Mouse (Mus musculus) lung, adult 2 months (tissue): ENCODE results near the gene Rbfox3. TPM values are rescaled to one million over a fixed set of nuclear protein-coding genes. Genes with fewer than 3 reads are reported as not detected.

ENCODE experiments used
- DNase-seq: peaks from one replicate; pipeline ENCODE4 v3.0.0; 2022
- H3K4me1 ChIP-seq: fragments of 200-500 bp; 2 replicates; pipeline ENCODE4 v1.6.1; 2011; ENCODE audit warnings: low read length; ENCODE audit not compliant: control insufficient read depth, insufficient read depth
- H3K4me3 ChIP-seq: fragments of 200-500 bp; replicated peaks from 2 replicates; pipeline ENCODE3; 2011; ENCODE audit warnings: low read depth, mild to moderate bottlenecking, control low read depth, low read length; ENCODE audit errors: extremely low read depth
- CTCF ChIP-seq: fragments of 200-500 bp; IDR thresholded peaks from 2 replicates; pipeline ENCODE4 v1.5.1; 2011; ENCODE audit warnings: mild to moderate bottlenecking, low read length, control low read depth; ENCODE audit not compliant: insufficient read depth
- POLR2A ChIP-seq: fragments of 200-500 bp; IDR thresholded peaks from 2 replicates; pipeline ENCODE4 v1.6.1; 2011; ENCODE audit warnings: low read depth, mild to moderate bottlenecking, control low read depth, low read length, borderline replicate concordance; ENCODE audit errors: extremely low read depth
- WGBS: fragments of 180-500 bp; shearing (Covaris S2); methylation state at CpG from one replicate; pipeline ENCODE4 v1.1.7; 2018; 5-methylcytosine and 5-hydroxymethylcytosine counted together
- polyA plus RNA-seq: library from polyadenylated mRNA; depleted of rRNA; stranded (reverse); fragments of >200 nt; gene quantifications from 2 replicates; pipeline ENCODE4 v1.2.3, GENCODE M21; 2012

Gene Rbfox3
- polyA plus RNA-seq, 1 experiment: 1.3 TPM

DNA sequence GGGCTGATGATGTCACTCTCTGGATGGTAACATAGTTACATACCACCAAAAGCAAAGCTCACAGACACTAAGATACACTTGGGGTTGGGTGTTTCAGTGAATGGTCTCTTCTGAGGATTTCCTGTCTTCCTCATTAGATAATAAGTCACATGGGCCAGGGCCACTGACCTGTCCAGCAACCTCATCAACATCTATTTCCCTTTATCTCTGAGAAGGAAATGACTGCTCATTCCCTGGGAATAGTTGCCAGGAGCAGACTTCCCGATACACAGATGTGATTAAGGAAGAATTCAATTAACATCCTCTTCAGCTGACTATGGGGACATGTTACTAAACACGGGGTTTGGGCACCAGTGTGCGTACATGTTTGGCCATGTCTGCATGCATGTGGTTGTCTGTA, 245.2 kb downstream of the Rbfox3 start:
- H3K4me1 ChIP-seq: no peaks in the 10 kb centered on the region; the same call in 1 of the 2 replicates
- TF ChIP-seq POLR2A (no peak), CTCF (no peak)
- DNase-seq: no peak
- WGBS: 38% methylated on average over 3 of the region's 3 CpGs
- no peak overlapping the region for H3K4me3 ChIP-seq

DNA sequence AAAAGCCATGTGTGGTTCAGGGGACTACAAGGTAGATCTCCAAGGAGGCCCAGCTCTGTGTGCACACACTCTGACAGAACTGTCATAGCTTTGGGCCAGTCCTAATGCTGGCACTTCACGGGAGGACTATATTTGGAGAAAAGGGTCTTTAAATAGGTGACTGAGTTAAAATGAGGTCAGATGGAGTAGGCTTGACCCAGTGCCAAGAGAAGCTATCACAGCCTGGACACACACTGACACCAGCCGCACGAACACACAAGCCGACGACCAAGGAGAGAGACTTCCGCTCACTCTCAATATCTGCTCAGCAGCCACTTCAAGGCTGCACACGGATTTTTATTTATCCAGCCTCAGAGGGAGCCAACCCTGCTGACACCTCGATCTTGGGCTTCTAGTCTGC, 248.1 kb downstream of the Rbfox3 start:
- TF ChIP-seq CTCF (no peak), POLR2A (no peak)
- Histone ChIP-seq H3K4me3 (no peak overlapping the region), H3K4me1 (no peaks in the 10 kb centered on the region; the same call in 1 of the 2 replicates)
- no peak for DNase-seq
- WGBS: 52% methylated on average over 8 of the region's 8 CpGs

DNA sequence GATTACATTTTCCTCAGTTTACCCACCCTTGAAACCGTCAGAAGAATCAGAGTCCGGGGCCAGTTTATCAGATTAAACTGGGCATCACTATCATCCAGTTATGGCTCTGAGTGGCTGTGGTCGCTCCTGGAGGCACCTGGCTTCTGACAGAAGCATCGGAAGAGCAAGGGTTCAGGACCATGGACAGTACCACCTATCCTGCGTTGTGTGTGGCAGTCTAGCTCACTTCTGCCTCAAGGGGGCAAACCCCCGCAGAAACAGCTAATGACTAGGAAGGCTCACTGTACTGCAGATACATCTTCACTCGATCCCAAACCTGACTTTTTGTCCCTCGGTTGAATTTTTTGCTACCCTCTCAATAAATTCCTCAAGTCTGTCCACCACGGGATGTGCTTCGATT, 252.1 kb downstream of the Rbfox3 start:
- no peak for DNase-seq
- no peak for TF ChIP-seq POLR2A
- TF ChIP-seq CTCF: peak; percentile 40; the same call in 1 of the 2 replicates
- WGBS: 17% methylated on average over 10 of the region's 10 CpGs
- no peaks in the 10 kb centered on the region for H3K4me1 ChIP-seq
- H3K4me3 ChIP-seq: no peak overlapping the region

DNA sequence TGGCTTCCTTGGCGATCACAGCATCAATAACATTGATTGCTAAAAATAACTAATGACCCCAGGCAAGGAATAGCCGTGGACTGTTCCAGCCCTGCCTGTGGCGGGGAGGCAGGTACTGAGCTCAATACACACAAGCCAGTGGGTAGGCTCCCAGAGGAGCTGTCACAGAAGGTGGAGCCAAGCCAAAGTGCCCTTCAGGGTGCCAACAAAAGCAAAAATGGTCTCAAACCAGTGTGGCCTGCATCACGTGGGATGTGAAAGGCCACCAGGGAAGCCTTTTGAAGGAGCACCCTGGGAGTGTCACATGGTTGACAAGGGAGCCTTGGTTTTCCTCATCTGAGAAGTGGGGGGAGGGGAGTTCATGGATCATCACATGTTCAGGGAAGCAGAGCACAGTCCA, 255.6 kb downstream of the Rbfox3 start:
- TF ChIP-seq POLR2A (no peak), CTCF (no peak)
- H3K4me3 ChIP-seq: no peak overlapping the region
- H3K4me1 ChIP-seq: no peaks in the 10 kb centered on the region
- 52% methylated on average over 4 of the region's 4 CpGs for WGBS
- no peak for DNase-seq

DNA sequence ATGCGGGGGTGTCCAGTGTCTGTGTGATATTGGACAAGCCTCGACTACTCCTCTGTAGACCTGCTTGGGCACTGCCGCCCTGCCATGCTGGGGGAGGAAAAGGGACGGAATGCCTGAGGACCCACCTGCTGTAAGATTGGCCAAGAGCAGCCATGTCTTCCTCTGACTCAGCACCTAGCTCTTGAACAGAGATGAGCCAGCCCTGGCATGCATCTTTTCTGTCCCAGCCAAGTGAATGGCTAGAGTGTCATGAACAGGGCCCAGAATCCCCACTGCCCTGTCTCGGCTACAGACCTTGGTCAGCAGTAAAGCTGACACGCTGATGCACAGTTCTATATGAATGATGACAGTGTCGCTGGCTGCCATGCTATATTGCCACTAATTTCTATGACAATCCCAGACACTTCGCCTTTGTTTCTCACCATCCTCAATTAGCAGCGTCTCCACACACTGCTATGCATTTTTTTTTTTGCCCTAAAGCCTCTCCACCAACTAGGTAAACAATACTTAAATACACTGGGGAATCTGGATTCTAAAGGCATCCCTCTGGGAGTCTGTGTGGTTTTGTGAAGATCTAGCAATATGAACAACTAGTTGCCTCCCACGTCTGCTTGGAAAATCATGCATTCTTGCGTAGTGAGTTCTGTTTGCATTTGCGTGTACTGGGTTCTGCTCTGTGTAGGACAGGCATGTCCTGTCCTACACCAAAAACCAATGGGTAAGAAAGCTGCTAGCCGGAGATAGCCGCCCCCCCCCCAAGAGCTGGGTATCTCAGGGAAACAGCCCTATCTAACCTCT, 257.7 kb downstream of the Rbfox3 start:
- WGBS: 85% methylated on average over 14 of the region's 14 CpGs
- TF ChIP-seq POLR2A (no peak), CTCF (no peak)
- DNase-seq: no peak
- Histone ChIP-seq H3K4me1 (no peaks in the 10 kb centered on the region), H3K4me3 (no peak overlapping the region)

DNA sequence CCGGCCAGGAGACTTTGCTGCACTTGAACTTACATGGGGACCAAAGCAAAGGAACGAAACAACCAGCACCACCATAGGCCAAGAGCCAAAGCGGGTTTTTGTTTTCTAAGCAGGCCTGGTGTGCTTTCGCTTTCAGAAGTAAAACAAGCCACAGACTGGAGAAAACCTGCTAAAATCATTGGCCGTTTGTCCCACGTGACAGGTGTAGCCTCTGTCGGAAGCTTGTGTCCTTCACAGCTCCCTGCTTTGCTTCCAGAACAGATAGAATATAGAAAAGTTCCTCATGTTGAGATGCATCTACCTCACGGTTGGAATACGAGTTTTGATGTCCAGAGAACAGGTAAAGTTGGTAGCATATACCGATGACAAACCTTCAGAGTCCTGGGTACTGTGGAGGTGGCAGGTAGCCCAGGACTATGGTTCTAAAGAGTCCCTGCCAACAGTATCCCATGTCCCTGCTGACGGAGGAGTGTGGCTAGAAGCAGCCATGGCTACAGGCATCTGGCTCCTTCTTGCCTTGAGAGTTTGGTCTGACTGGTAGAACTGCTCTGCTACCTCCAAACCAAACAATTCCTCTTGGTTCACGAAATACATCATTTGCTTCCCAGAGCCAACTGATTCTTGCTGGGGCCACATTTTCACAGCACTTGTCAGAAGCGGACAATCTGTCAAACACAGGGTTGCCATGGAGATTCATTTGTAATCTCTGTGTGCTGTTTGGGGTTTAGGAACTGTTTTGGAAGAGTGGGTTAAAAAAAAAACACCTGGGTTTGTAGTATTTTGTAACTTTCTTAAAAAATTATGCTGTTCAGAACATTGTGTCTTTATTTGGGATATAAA, 258.8 kb downstream of the Rbfox3 start:
- TF ChIP-seq CTCF: no peak
- no peak for TF ChIP-seq POLR2A
- DNase-seq: no peak
- no peak overlapping the region for H3K4me3 ChIP-seq
- no peaks in the 10 kb centered on the region for H3K4me1 ChIP-seq
- 70% methylated on average over 13 of the region's 13 CpGs for WGBS

DNA sequence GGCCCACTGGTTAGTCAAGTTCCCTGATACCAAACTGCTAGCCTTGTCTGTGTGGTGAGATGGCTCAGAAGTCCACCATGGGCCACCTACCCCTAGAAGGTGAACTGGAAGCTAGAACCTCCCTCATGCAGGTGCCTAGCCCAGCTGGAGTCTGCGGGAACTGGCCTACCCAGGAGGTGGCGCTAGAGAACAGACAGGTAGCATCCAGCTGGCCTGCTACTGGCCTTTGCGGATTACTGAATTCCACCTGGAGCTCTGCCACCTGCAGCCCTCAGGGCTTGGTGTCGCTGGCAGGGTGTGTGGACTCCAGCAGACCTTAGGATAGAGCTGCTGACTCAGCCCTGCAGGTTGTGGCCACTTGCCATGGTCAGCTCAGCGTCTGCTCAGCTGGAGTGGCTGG, 263.0 kb downstream of the Rbfox3 start:
- WGBS: 16% methylated on average over 5 of the region's 5 CpGs

DNA sequence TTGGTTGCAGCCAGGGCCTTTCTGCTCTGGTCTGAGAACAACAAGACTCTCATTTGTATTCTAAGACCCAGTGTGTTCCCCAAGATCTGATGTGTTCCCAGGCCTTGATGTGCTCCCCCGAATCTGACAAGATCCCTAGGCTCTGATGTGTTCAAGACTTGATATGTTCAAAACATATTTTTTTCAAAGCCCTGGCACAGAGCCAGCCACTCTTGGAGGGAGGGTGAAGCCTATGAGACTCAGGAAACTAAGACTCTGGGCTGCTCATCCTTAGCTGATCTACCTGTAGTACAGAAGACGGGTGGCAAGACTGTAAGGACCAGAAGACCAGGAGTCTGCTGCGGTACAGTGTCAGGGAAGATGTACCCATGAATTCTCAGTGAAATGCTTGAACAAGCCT, 264.5 kb downstream of the Rbfox3 start:
- Histone ChIP-seq H3K4me3 (no peak overlapping the region), H3K4me1 (no peaks in the 10 kb centered on the region)
- no peak for DNase-seq
- 76% methylated on average over 3 of the region's 3 CpGs for whole genome bisulfite sequencing
- TF ChIP-seq POLR2A (no peak), CTCF (no peak)

More for the DNA sequence above, 263.0 kb downstream of the Rbfox3 start:
- no peaks in the 10 kb centered on the region for H3K4me1 ChIP-seq
- TF ChIP-seq CTCF (peak; percentile 76), POLR2A (no peak)
- DNase-seq: peak; percentile 24
- no peak overlapping the region for H3K4me3 ChIP-seq

DNA sequence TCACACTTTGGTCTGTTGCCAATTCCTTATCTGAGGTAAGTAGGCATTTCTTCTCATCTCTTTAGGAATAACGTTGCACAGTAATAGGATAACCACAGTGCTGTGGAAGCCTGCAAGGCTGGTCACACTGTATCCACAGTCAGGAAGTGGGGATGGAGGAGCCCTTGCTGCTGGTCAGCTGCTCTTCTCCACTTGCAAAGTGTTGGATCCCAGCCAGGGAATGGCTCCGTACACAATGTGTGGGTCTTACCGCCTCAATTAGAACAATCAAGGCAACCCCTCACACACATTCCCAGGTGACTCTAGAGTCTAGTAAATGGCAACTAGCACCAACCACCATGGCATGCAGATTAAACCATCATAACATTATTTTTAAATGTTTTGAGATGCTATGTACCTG, 266.2 kb downstream of the Rbfox3 start:
- no peak for TF ChIP-seq POLR2A
- TF ChIP-seq CTCF: no peak
- Histone ChIP-seq H3K4me3 (no peak overlapping the region), H3K4me1 (no peaks in the 10 kb centered on the region)
- WGBS: 58% methylated on average over 3 of the region's 3 CpGs
- DNase-seq: no peak

DNA sequence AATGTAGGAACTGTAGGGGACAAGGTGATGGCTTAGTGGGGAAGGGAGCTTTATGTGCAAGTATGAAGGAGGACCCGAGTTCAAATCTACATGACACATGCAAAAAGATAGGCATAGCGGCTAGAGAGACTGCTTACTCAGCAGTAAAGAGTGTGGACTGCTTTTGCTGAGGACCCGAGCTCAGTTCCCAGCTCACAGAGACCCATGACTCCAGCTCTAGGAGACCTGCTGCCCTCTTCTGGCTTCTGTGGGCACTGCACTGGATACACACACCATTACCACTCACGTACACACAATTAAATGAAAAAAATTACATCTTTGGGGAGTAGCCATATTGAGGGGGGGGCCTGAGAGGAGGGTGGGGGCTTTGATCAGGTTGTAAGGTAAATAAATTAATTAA, 270.7 kb downstream of the Rbfox3 start:
- no peaks in the 10 kb centered on the region for H3K4me1 ChIP-seq
- H3K4me3 ChIP-seq: no peak overlapping the region
- no peak for DNase-seq
- TF ChIP-seq CTCF (no peak), POLR2A (no peak)
- 82% methylated on average over 4 of the region's 4 CpGs for WGBS
